Mouse (Mus musculus): ENCODE data around the gene Ficd.
"Not testable (repeated sequence)": the region's sequence is repeated elsewhere in the genome, so short reads cannot be mapped to it uniquely, and the experiment has no call there.

- TF ChIP-seq EP300, CTCF (IDR thresholded peaks at IDR 0.05): not testable (repeated sequence)
Measured at GRCm38 (mm10) chr5:113784104-113784503, 48.5 kb downstream of the Ficd start.

Measured in lung, postnatal 0 days (tissue).